In the genomic region with DNA sequence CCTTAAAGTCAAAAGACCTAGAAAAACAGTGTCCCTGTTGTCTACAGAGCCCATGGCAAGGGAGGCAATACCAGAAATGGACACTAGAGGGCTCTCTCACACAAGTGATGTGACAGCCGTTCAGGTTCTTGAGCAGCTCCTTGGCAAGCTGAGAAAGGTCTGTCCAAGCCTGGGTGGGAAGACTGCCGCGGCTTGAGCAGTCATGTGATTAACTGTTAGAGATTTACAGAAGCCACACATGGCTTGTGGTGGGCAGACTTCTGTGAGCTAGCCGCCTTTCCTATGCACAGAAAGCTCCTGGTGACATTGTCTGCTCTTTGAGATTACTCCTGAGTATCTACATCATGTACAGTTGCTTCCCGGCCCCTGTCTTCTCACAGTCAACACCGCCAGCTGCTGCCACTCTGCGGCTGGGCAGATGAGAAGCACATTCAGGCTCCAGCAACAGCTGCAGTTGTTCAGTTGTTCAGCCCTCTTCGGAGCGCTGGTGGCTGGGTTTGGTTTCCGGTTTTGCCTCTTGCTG, we compare ENCODE assay signal across 7 mouse cellular contexts.
DNase-seq lines count a peak whose midpoint lies in the region; ATAC-seq and TF ChIP-seq lines count a peak whose summit lies in the region.

No protein-coding gene starts in this region.

- ATAC-seq in intestine, embryonic 16.5 days, result peak; percentile 75
- ATAC-seq in midbrain, embryonic 13.5 days, result peak; percentile 87

- H3K9me3 ChIP-seq in intestine, embryonic 16.5 days (ENCODE audit: control insufficient read depth, low read length), result no peaks in the 10 kb centered on the region
- H3K9me3 ChIP-seq in midbrain, embryonic 13.5 days, result no peaks in the 10 kb centered on the region

- peak; percentile 81; the same call in 1 of the 2 replicates for TF ChIP-seq CTCF in small intestine, adult 2 months (IDR thresholded peaks at IDR 0.05; ENCODE audit: extremely low read depth, insufficient read length, insufficient replicate concordance, low read depth, low read length)

- peak overlapping the region; percentile 38; the same call in 1 of the 2 replicates for H3K9ac ChIP-seq in intestine, embryonic 16.5 days (ENCODE audit: low read depth, low read length)
- H3K9ac ChIP-seq in midbrain, embryonic 13.5 days (replicated peaks), result 0 out of 2 replicates have a peak overlapping the region, but pooled peaks have one; percentile 19

- WGBS in intestine, embryonic 16.5 days, result 36% methylated on average over 10 of the region's 10 CpGs
- WGBS in midbrain, embryonic 13.5 days, result 49% methylated on average over 10 of the region's 10 CpGs
- 12% methylated on average over 10 of the region's 10 CpGs for WGBS in small intestine, adult 2 months

- H3K36me3 ChIP-seq in intestine, embryonic 16.5 days (ENCODE audit: control insufficient read depth, insufficient read depth, low read length), result no peaks in the 10 kb centered on the region
- no peaks in the 10 kb centered on the region for H3K36me3 ChIP-seq in midbrain, embryonic 13.5 days
- H3K36me3 ChIP-seq in small intestine, adult 2 months (ENCODE audit: control insufficient read depth, insufficient read depth, low read length), result no peaks in the 10 kb centered on the region

- H3K27me3 ChIP-seq in intestine, embryonic 16.5 days (replicated peaks; ENCODE audit: control insufficient read depth, insufficient read depth, low read length), result no peaks in the 10 kb centered on the region
- H3K27me3 ChIP-seq in midbrain, embryonic 13.5 days, result 0 out of 2 replicates have a peak, but pooled peaks cover 4% of the 10 kb centered on the region
- H3K27me3 ChIP-seq in small intestine, adult 2 months (ENCODE audit: control insufficient read depth, insufficient read depth, low read length), result no peaks in the 10 kb centered on the region

- H3K4me1 ChIP-seq in intestine, embryonic 16.5 days (ENCODE audit: control insufficient read depth, insufficient read depth, low read length), result 0 out of 2 replicates have a peak, but pooled peaks cover 4% of the 10 kb centered on the region
- H3K4me1 ChIP-seq in midbrain, embryonic 13.5 days (replicated peaks), result peaks cover 4% of the 10 kb centered on the region; the same call in 1 of the 2 replicates
- peaks cover 14% of the 10 kb centered on the region for H3K4me1 ChIP-seq in small intestine, adult 2 months (ENCODE audit: control insufficient read depth, insufficient read depth, insufficient read length, low read length)

- no peak for TF ChIP-seq POLR2A in small intestine, adult 2 months (IDR thresholded peaks at IDR 0.05; ENCODE audit: low read depth, low read length)

- peak; percentile 93 for DNase-seq in adrenal gland, postnatal 10 days
- peak; percentile 89 for DNase-seq in embryo, embryonic 9.5 days (ENCODE audit: extremely low spot score)
- DNase-seq in gonadal fat pad, adult 2 months (ENCODE audit: low read depth), result peak; percentile 46
- DNase-seq in left cerebral cortex, postnatal 25 days (ENCODE audit: low spot score in 2 of 2), result peak; percentile 91 to 93

- peak overlapping the region; percentile 35; the same call in 1 of the 2 replicates for H3K4me2 ChIP-seq in intestine, embryonic 16.5 days (ENCODE audit: low read depth, low read length)
- no peak overlapping the region for H3K4me2 ChIP-seq in midbrain, embryonic 13.5 days (replicated peaks)

- no peak overlapping the region for H3K4me3 ChIP-seq in intestine, embryonic 16.5 days (ENCODE audit: low read length)
- no peak overlapping the region for H3K4me3 ChIP-seq in midbrain, embryonic 13.5 days (replicated peaks)
- H3K4me3 ChIP-seq in small intestine, adult 2 months (ENCODE audit: low read depth, low read length), result peak overlapping the region; percentile 11; the same call in 1 of the 2 replicates

- intact Hi-C loops in left cerebral cortex, postnatal 25 days (cut with DNase I), result loop anchor here (1.0 to 10.0 kb wide), 2 partner anchors 318 to 581 kb away; no protein-coding TSS in a partner anchor

- peak overlapping the region; percentile 18; the same call in 1 of the 2 replicates for H3K27ac ChIP-seq in intestine, embryonic 16.5 days (ENCODE audit: low read length)
- no peak overlapping the region for H3K27ac ChIP-seq in midbrain, embryonic 13.5 days
- peak overlapping the region; percentile 53 for H3K27ac ChIP-seq in small intestine, adult 2 months (ENCODE audit: insufficient read depth, low read depth, low read length)
